Mouse (Mus musculus): ENCODE results near the gene Magi1. TPM values are rescaled to one million over a fixed set of nuclear protein-coding genes. Genes with fewer than 3 reads are reported as not detected.
A peak's percentile ranks its signal among the peaks of the same experiment; 100 is the strongest.

Gene Magi1
- polyA plus RNA-seq, 1 experiment from 2014 or later: 9.8 TPM

GRCm38 (mm10) chr6:94176705-94177104 lies 107.0 kb downstream of the Magi1 start:
- Histone ChIP-seq H3K9me3 (no peaks in the 10 kb centered on the region), H3K4me3 (replicated peaks) (no peak overlapping the region), H3K4me1 (0 out of 2 replicates have a peak, but pooled peaks cover 6% of the 10 kb centered on the region), H3K36me3 (no peaks in the 10 kb centered on the region), H3K4me2 (no peak overlapping the region), H3K9ac (no peak overlapping the region), H3K27me3 (replicated peaks) (no peaks in the 10 kb centered on the region), H3K27ac (0 out of 2 replicates have a peak overlapping the region, but pooled peaks have one; percentile 9)
- WGBS: 35% methylated on average over 4 of the region's 4 CpGs
- ATAC-seq (ENCODE audit: insufficient read depth, low FRiP score, low read depth): no peak

- H3K9me3 ChIP-seq: no peaks in the 10 kb centered on the region
- WGBS: 54% methylated on average over 8 of the region's 8 CpGs
Observed at GRCm38 (mm10) chr6:94171250-94171649, 112.5 kb downstream of the Magi1 start.

GRCm38 (mm10) chr6:94169581-94170194 lies 114.0 kb downstream of the Magi1 start:
- Histone ChIP-seq H3K4me3 (replicated peaks) (no peak overlapping the region), H3K4me2 (no peak overlapping the region), H3K36me3 (no peaks in the 10 kb centered on the region), H3K27me3 (replicated peaks) (no peaks in the 10 kb centered on the region), H3K4me1 (peaks cover 14% of the 10 kb centered on the region), H3K9ac (no peak overlapping the region), H3K9me3 (no peaks in the 10 kb centered on the region), H3K27ac (peak overlapping the region; percentile 42)
- 60% methylated on average over 9 of the region's 9 CpGs for WGBS
- ATAC-seq (ENCODE audit: insufficient read depth, low FRiP score, low read depth): peak; percentile 41

More at GRCm38 (mm10) chr6:94171250-94171649, 112.5 kb downstream of the Magi1 start:
- no peaks in the 10 kb centered on the region for H3K27me3 ChIP-seq (replicated peaks)
- no peak overlapping the region for H3K27ac ChIP-seq
- H3K4me3 ChIP-seq (replicated peaks): no peak overlapping the region
- H3K4me2 ChIP-seq: no peak overlapping the region
- ATAC-seq (ENCODE audit: insufficient read depth, low FRiP score, low read depth): no peak
- H3K4me1 ChIP-seq: 0 out of 2 replicates have a peak, but pooled peaks cover 2% of the 10 kb centered on the region
- H3K9ac ChIP-seq: no peak overlapping the region
- H3K36me3 ChIP-seq: no peaks in the 10 kb centered on the region

DNA sequence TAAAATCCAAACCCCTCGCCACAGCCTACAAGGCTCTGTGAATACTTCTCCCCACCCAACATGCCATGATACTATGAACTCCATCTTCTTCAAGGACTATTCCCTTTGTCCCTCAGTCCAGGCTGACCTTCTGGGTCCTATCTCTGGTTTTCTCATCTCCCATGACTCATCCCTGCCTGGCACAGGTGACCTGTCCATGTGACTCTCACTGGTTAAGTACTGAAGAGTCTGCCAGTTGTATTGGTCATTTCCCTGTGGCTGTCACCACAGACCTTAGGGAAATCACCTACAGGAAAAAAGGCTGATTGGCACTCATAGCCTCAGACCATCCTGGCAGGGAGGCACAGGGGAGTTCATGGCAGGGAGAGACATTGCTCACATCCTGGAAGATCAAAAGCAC lies 117.8 kb downstream of the Magi1 start:
- no peak for ATAC-seq (ENCODE audit: insufficient read depth, low FRiP score, low read depth)
- Histone ChIP-seq H3K36me3 (no peaks in the 10 kb centered on the region), H3K9me3 (no peaks in the 10 kb centered on the region), H3K27me3 (replicated peaks) (no peaks in the 10 kb centered on the region), H3K4me1 (peaks cover 33% of the 10 kb centered on the region), H3K4me2 (no peak overlapping the region), H3K9ac (no peak overlapping the region), H3K27ac (peak overlapping the region; percentile 82; the same call in 1 of the 2 replicates), H3K4me3 (replicated peaks) (no peak overlapping the region)
- 82% methylated on average over 1 of the region's 1 CpGs for WGBS

- peak overlapping the region; percentile 82 for H3K27ac ChIP-seq
- H3K4me1 ChIP-seq: peaks cover 33% of the 10 kb centered on the region
- no peaks in the 10 kb centered on the region for H3K27me3 ChIP-seq (replicated peaks)
- no peak overlapping the region for H3K9ac ChIP-seq
- no peaks in the 10 kb centered on the region for H3K36me3 ChIP-seq
- ATAC-seq (ENCODE audit: insufficient read depth, low FRiP score, low read depth): peak; percentile 60; the same call in 1 of the 2 replicates
- no peak overlapping the region for H3K4me2 ChIP-seq
- H3K4me3 ChIP-seq (replicated peaks): no peak overlapping the region
- WGBS: 69% methylated on average over 9 of the region's 9 CpGs
- no peaks in the 10 kb centered on the region for H3K9me3 ChIP-seq
Observed at GRCm38 (mm10) chr6:94164753-94165536, 118.8 kb downstream of the Magi1 start.

- no peak overlapping the region for H3K9ac ChIP-seq
- peak overlapping the region; percentile 33 for H3K4me2 ChIP-seq
- peak overlapping the region; percentile 82 for H3K27ac ChIP-seq
- no peak overlapping the region for H3K4me3 ChIP-seq (replicated peaks)
- no peaks in the 10 kb centered on the region for H3K27me3 ChIP-seq (replicated peaks)
- no peak for ATAC-seq (ENCODE audit: insufficient read depth, low FRiP score, low read depth)
- H3K4me1 ChIP-seq: peaks cover 37% of the 10 kb centered on the region
- WGBS: 17% methylated on average over 9 of the region's 9 CpGs
- no peaks in the 10 kb centered on the region for H3K36me3 ChIP-seq
- H3K9me3 ChIP-seq: no peaks in the 10 kb centered on the region
Observed at GRCm38 (mm10) chr6:94163325-94163995, 120.3 kb downstream of the Magi1 start.

- Histone ChIP-seq H3K4me1 (peaks cover 37% of the 10 kb centered on the region), H3K9ac (no peak overlapping the region), H3K36me3 (no peaks in the 10 kb centered on the region), H3K27ac (peak overlapping the region; percentile 82), H3K27me3 (replicated peaks) (no peaks in the 10 kb centered on the region), H3K9me3 (no peaks in the 10 kb centered on the region), H3K4me3 (replicated peaks) (no peak overlapping the region), H3K4me2 (peak overlapping the region; percentile 33)
- 40% methylated on average over 8 of the region's 8 CpGs for WGBS
- no peak for ATAC-seq (ENCODE audit: insufficient read depth, low FRiP score, low read depth)
Observed at GRCm38 (mm10) chr6:94162918-94163317, 120.8 kb downstream of the Magi1 start.

DNA sequence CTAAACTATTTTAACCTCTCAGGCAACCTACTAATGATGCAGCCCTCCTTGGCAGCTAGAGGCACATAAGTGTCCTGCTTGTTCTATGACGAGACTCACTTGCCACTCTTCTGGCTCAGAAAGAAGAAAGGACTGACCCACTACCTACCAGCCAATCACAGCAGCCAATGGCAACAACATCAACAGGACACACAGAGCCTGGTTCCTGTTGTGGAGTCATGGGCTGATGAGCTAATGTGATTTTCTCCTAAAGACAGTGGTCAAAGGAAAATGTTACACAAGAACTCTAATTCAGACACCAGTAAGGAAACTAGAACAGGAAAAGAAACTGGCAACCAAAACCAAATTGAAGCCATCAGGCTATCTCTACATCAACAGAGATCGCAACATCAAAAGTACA lies 124.5 kb downstream of the Magi1 start:
- no peaks in the 10 kb centered on the region for H3K36me3 ChIP-seq
- H3K4me1 ChIP-seq: peaks cover 26% of the 10 kb centered on the region
- 0 out of 2 replicates have a peak overlapping the region, but pooled peaks have one; percentile 7 for H3K27ac ChIP-seq
- no peaks in the 10 kb centered on the region for H3K27me3 ChIP-seq (replicated peaks)
- no peak overlapping the region for H3K4me2 ChIP-seq
- 57% methylated on average over 2 of the region's 2 CpGs for WGBS
- no peak overlapping the region for H3K4me3 ChIP-seq (replicated peaks)
- no peak overlapping the region for H3K9ac ChIP-seq
- no peaks in the 10 kb centered on the region for H3K9me3 ChIP-seq
- no peak for ATAC-seq (ENCODE audit: insufficient read depth, low FRiP score, low read depth)

DNA sequence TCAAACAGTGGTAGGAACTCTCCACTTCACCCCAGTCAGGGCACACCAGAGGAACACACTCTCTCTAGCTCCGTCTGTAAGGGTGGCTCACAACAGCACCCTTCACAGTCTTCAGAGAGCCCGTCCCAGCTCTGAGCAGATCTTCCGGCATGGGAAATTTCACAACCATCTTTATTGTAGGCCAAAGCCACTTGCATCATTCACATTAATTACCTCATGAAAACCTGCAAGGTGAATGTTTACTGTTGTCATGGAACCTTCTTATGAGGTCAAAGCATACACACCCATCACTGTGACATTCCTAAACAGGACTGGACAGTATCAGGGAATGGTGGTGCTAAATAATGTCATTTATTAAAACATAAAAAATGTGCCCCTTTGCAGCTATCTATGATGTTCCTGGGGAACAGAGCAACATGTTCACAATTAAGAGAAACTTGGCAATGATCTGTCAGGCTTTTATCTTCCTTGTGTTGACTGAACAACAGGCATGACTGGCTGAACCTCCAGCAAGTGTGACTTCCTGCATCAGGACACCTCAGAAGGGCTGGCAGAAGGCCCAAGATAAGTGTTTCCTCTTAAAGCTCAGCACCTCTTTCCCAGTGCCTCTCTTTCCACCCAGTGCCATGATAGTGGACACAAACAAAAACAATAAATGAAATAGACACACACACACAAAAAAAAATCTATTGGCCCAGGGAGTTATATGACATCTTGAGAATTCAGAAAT lies 125.4 kb downstream of the Magi1 start:
- Histone ChIP-seq H3K4me3 (replicated peaks) (no peak overlapping the region), H3K36me3 (no peaks in the 10 kb centered on the region), H3K9me3 (no peaks in the 10 kb centered on the region), H3K9ac (no peak overlapping the region), H3K27ac (no peak overlapping the region), H3K27me3 (replicated peaks) (no peaks in the 10 kb centered on the region), H3K4me2 (no peak overlapping the region), H3K4me1 (peaks cover 17% of the 10 kb centered on the region)
- ATAC-seq (ENCODE audit: insufficient read depth, low FRiP score, low read depth): no peak
- WGBS: 85% methylated on average over 3 of the region's 3 CpGs

GRCm38 (mm10) chr6:94155996-94156395 lies 127.7 kb downstream of the Magi1 start:
- no peak for ATAC-seq (ENCODE audit: insufficient read depth, low FRiP score, low read depth)
- WGBS: 57% methylated on average over 4 of the region's 4 CpGs
- H3K4me3 ChIP-seq (replicated peaks): no peak overlapping the region
- no peaks in the 10 kb centered on the region for H3K27me3 ChIP-seq (replicated peaks)
- H3K9ac ChIP-seq: no peak overlapping the region
- no peak overlapping the region for H3K27ac ChIP-seq
- H3K4me2 ChIP-seq: no peak overlapping the region
- H3K36me3 ChIP-seq: no peaks in the 10 kb centered on the region
- peaks cover 10% of the 10 kb centered on the region; the same call in 1 of the 2 replicates for H3K4me1 ChIP-seq
- no peaks in the 10 kb centered on the region for H3K9me3 ChIP-seq

DNA sequence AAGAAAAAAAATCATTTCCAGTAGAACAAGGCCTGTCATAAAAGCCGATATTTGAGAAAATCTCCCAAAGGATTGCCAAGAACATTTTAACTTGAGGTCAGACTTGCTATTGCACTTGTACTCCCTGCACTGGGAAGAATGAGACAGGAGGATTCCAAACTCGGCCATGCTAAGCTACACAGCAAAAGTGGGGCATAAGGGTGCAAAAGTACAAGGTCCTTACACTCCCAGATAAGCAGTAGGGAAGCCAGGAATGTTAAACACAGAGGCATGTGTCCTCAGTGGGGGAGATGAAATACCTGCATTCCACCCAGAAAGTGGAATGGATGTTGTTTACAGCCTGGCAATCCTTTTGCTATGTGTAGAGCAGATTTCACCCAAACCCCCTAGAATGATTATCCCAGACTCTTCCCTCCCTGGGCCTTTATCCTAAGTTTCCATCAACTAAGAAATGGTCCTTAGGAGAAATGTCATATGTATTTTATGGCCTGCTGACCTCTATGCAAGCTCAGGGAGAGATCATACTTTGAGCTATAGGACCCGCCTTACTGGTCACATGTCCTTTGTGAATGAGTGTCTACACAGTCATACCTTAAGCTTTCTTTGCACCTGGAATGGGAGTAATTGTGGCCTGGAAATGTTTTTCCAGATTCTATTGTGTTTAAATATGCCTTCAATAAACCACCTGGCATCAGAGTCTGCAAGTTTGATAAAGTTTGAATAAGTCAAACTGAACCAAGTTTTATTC lies 128.7 kb downstream of the Magi1 start:
- no peak overlapping the region for H3K27ac ChIP-seq
- no peak; the same call in 1 of the 2 replicates for ATAC-seq (ENCODE audit: insufficient read depth, low FRiP score, low read depth)

More for the DNA sequence above, 128.7 kb downstream of the Magi1 start:
- H3K4me3 ChIP-seq (replicated peaks): no peak overlapping the region
- 51% methylated on average over 3 of the region's 3 CpGs for WGBS
- H3K9me3 ChIP-seq: no peaks in the 10 kb centered on the region
- H3K4me2 ChIP-seq: no peak overlapping the region
- no peaks in the 10 kb centered on the region for H3K27me3 ChIP-seq (replicated peaks)
- no peaks in the 10 kb centered on the region for H3K36me3 ChIP-seq
- peaks cover 11% of the 10 kb centered on the region; the same call in 1 of the 2 replicates for H3K4me1 ChIP-seq
- no peak overlapping the region for H3K9ac ChIP-seq
